Mouse (Mus musculus): Measurements from ENCODE around the gene Stk24. TPM values are rescaled to one million over a fixed set of nuclear protein-coding genes. Genes with fewer than 3 reads are reported as not detected.

Stk24 gene
- 244 TPM for polyA plus RNA-seq (2014; fragmentation: Illumina TruSeq; extraction: RNeasy Lipid Tissue Mini Kit (QIAGEN cat#74804); ENCODE audit: low read depth, low replicate concordance)

DNA sequence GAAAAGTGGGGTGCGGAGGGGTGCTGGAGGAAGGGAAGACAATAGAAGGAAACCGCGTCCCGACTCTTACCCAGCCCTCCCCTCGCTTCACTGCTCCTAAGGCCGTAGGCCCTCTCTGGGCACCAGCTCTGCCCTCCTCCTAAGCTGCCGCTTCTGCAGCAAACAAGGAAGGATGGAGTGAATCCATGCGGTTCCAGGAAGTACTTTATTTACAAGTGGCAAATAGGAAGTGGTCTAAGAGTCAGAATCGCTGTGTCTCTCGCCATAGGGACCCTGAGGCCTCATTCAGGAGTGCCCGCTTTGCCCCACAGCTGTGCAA is at the start of gene Stk24:
Gene Stk24 (minus strand): TSS at position 185 of the 319 bp plus-strand sequence.

Other genes with a start within 250 kb of the Stk24 start
- gene Slc15a1, start 125.2 kb upstream of the Stk24 start, polyA plus RNA-seq (2014; fragmentation: Illumina TruSeq; extraction: RNeasy Lipid Tissue Mini Kit (QIAGEN cat#74804); ENCODE audit: low read depth, low replicate concordance): 0.17 TPM

Measured in adrenal gland, adult 10 weeks (tissue).